Mouse (Mus musculus): ENCODE measurements around the gene Wdr90. TPM values are rescaled to one million over a fixed set of nuclear protein-coding genes. Genes with fewer than 3 reads are reported as not detected.

The Wdr90 gene
- 53.4 and 53.9 TPM in 2 replicates for polyA plus RNA-seq (2016; fragmentation: Nextera tagmentation; extraction: Ambion mirVana)

- Histone ChIP-seq H3K9me3 (replicated peaks) (no peaks in the 10 kb centered on the region), H3K27me3 (ENCODE audit: low read depth, poor library complexity, severe bottlenecking) (no peaks in the 10 kb centered on the region), H3K4me3 (peak within 1 kb of the TSS; percentile 76), H3K4me1 (peaks cover 43% of the 10 kb centered on the region), H3K36me3 (peaks cover 28% of the 10 kb centered on the region), H3K27ac (replicated peaks) (peak within 1 kb of the TSS; percentile 95)
- peak; percentile 94 for DNase-seq (ENCODE audit: low spot score)
- WGBS, result 4% methylated on average over 65 of the region's 65 CpGs
Measured at GRCm38 (mm10) chr17:25860832-25861703, at the start of gene Wdr90. Gene Wdr90, minus strand, starts transcription at chr17:25861501.

- Histone ChIP-seq H3K27ac (replicated peaks) (no peak overlapping the region), H3K36me3 (peaks cover 10% of the 10 kb centered on the region), H3K27me3 (ENCODE audit: low read depth, poor library complexity, severe bottlenecking) (no peaks in the 10 kb centered on the region), H3K4me3 (no peak overlapping the region), H3K9me3 (replicated peaks) (no peaks in the 10 kb centered on the region), H3K4me1 (no peaks in the 10 kb centered on the region)
- no peak for DNase-seq (ENCODE audit: low spot score)
- WGBS, result 89% methylated on average over 2 of the region's 2 CpGs
Measured at GRCm38 (mm10) chr17:25907640-25908039, 46.3 kb upstream of the Wdr90 start.

GRCm38 (mm10) chr17:25903061-25903460 lies 41.8 kb upstream of the Wdr90 start:
- 89% methylated on average over 3 of the region's 3 CpGs for WGBS
- no peak overlapping the region for H3K27ac ChIP-seq (replicated peaks)
- peaks cover 14% of the 10 kb centered on the region for H3K36me3 ChIP-seq

GRCm38 (mm10) chr17:25900193-25900592 lies 38.9 kb upstream of the Wdr90 start:
- Histone ChIP-seq H3K4me1 (peaks cover 18% of the 10 kb centered on the region), H3K4me3 (no peak overlapping the region), H3K27me3 (ENCODE audit: low read depth, poor library complexity, severe bottlenecking) (no peaks in the 10 kb centered on the region), H3K27ac (replicated peaks) (no peak overlapping the region), H3K36me3 (peaks cover 14% of the 10 kb centered on the region), H3K9me3 (replicated peaks) (no peaks in the 10 kb centered on the region)
- WGBS, result 95% methylated on average over 1 of the region's 1 CpGs
- no peak for DNase-seq (ENCODE audit: low spot score)

More at GRCm38 (mm10) chr17:25903061-25903460, 41.8 kb upstream of the Wdr90 start:
- no peak for DNase-seq (ENCODE audit: low spot score)
- Histone ChIP-seq H3K4me1 (no peaks in the 10 kb centered on the region), H3K27me3 (ENCODE audit: low read depth, poor library complexity, severe bottlenecking) (no peaks in the 10 kb centered on the region), H3K4me3 (no peak overlapping the region), H3K9me3 (replicated peaks) (no peaks in the 10 kb centered on the region)

GRCm38 (mm10) chr17:25895891-25896290 lies 34.6 kb upstream of the Wdr90 start:
- Histone ChIP-seq H3K9me3 (replicated peaks) (no peaks in the 10 kb centered on the region), H3K4me1 (peaks cover 24% of the 10 kb centered on the region), H3K4me3 (no peak overlapping the region), H3K27me3 (ENCODE audit: low read depth, poor library complexity, severe bottlenecking) (no peaks in the 10 kb centered on the region), H3K27ac (replicated peaks) (peak overlapping the region; percentile 69), H3K36me3 (peaks cover 9% of the 10 kb centered on the region)
- 72% methylated on average over 12 of the region's 12 CpGs for WGBS
- DNase-seq (ENCODE audit: low spot score), result no peak

GRCm38 (mm10) chr17:25895415-25895814 lies 34.1 kb upstream of the Wdr90 start:
- H3K9me3 ChIP-seq (replicated peaks), result no peaks in the 10 kb centered on the region
- H3K4me3 ChIP-seq, result no peak overlapping the region
- no peaks in the 10 kb centered on the region for H3K27me3 ChIP-seq (ENCODE audit: low read depth, poor library complexity, severe bottlenecking)
- WGBS, result 24% methylated on average over 2 of the region's 2 CpGs
- peaks cover 7% of the 10 kb centered on the region for H3K36me3 ChIP-seq
- peak overlapping the region; percentile 69 for H3K27ac ChIP-seq (replicated peaks)
- DNase-seq (ENCODE audit: low spot score), result no peak
- H3K4me1 ChIP-seq, result peaks cover 24% of the 10 kb centered on the region

GRCm38 (mm10) chr17:25893975-25894617 lies 32.8 kb upstream of the Wdr90 start:
- Histone ChIP-seq H3K36me3 (peaks cover 16% of the 10 kb centered on the region), H3K4me1 (peaks cover 24% of the 10 kb centered on the region), H3K4me3 (no peak overlapping the region), H3K27me3 (ENCODE audit: low read depth, poor library complexity, severe bottlenecking) (no peaks in the 10 kb centered on the region), H3K9me3 (replicated peaks) (no peaks in the 10 kb centered on the region), H3K27ac (replicated peaks) (peak overlapping the region; percentile 67)
- DNase-seq (ENCODE audit: low spot score), result peak; percentile 62
- 36% methylated on average over 2 of the region's 2 CpGs for WGBS

GRCm38 (mm10) chr17:25888837-25889236 lies 27.5 kb upstream of the Wdr90 start:
- Histone ChIP-seq H3K4me3 (no peak overlapping the region), H3K36me3 (peaks cover 45% of the 10 kb centered on the region), H3K27me3 (ENCODE audit: low read depth, poor library complexity, severe bottlenecking) (no peaks in the 10 kb centered on the region), H3K4me1 (peaks cover 20% of the 10 kb centered on the region), H3K27ac (replicated peaks) (no peak overlapping the region), H3K9me3 (replicated peaks) (no peaks in the 10 kb centered on the region)
- WGBS, result 93% methylated on average over 3 of the region's 3 CpGs
- no peak for DNase-seq (ENCODE audit: low spot score)

GRCm38 (mm10) chr17:25887467-25887866 lies 26.2 kb upstream of the Wdr90 start:
- 89% methylated on average over 10 of the region's 10 CpGs for WGBS
- H3K36me3 ChIP-seq, result peaks cover 58% of the 10 kb centered on the region

GRCm38 (mm10) chr17:25886806-25887205 lies 25.5 kb upstream of the Wdr90 start:
- Histone ChIP-seq H3K36me3 (peaks cover 62% of the 10 kb centered on the region), H3K4me1 (peaks cover 41% of the 10 kb centered on the region), H3K9me3 (replicated peaks) (no peaks in the 10 kb centered on the region), H3K4me3 (no peak overlapping the region), H3K27ac (replicated peaks) (no peak overlapping the region), H3K27me3 (ENCODE audit: low read depth, poor library complexity, severe bottlenecking) (no peaks in the 10 kb centered on the region)
- DNase-seq (ENCODE audit: low spot score), result no peak

More at GRCm38 (mm10) chr17:25887467-25887866, 26.2 kb upstream of the Wdr90 start:
- H3K9me3 ChIP-seq (replicated peaks), result no peaks in the 10 kb centered on the region
- H3K27ac ChIP-seq (replicated peaks), result no peak overlapping the region
- no peak for DNase-seq (ENCODE audit: low spot score)
- H3K4me1 ChIP-seq, result peaks cover 34% of the 10 kb centered on the region
- no peaks in the 10 kb centered on the region for H3K27me3 ChIP-seq (ENCODE audit: low read depth, poor library complexity, severe bottlenecking)
- H3K4me3 ChIP-seq, result no peak overlapping the region

- no peaks in the 10 kb centered on the region for H3K9me3 ChIP-seq (replicated peaks)
- peak; percentile 37 for DNase-seq (ENCODE audit: low spot score)
- peaks cover 62% of the 10 kb centered on the region for H3K36me3 ChIP-seq
- 66% methylated on average over 4 of the region's 4 CpGs for WGBS
- H3K4me1 ChIP-seq, result peaks cover 52% of the 10 kb centered on the region
- H3K4me3 ChIP-seq, result no peak overlapping the region
- no peaks in the 10 kb centered on the region for H3K27me3 ChIP-seq (ENCODE audit: low read depth, poor library complexity, severe bottlenecking)
- no peak overlapping the region for H3K27ac ChIP-seq (replicated peaks)
Measured at GRCm38 (mm10) chr17:25885636-25886035, 24.3 kb upstream of the Wdr90 start.

GRCm38 (mm10) chr17:25883824-25884223 lies 22.5 kb upstream of the Wdr90 start:
- DNase-seq (ENCODE audit: low spot score), result no peak
- H3K9me3 ChIP-seq (replicated peaks), result no peaks in the 10 kb centered on the region
- WGBS, result 97% methylated on average over 3 of the region's 3 CpGs
- no peak overlapping the region for H3K4me3 ChIP-seq
- H3K27ac ChIP-seq (replicated peaks), result peak overlapping the region; percentile 90; the same call in 1 of the 2 replicates
- H3K4me1 ChIP-seq, result peaks cover 70% of the 10 kb centered on the region
- peaks cover 53% of the 10 kb centered on the region for H3K36me3 ChIP-seq
- H3K27me3 ChIP-seq (ENCODE audit: low read depth, poor library complexity, severe bottlenecking), result no peaks in the 10 kb centered on the region

GRCm38 (mm10) chr17:25883268-25883667 lies 22.0 kb upstream of the Wdr90 start:
- no peak for DNase-seq (ENCODE audit: low spot score)
- peaks cover 76% of the 10 kb centered on the region for H3K4me1 ChIP-seq
- WGBS, result 83% methylated on average over 8 of the region's 8 CpGs
- no peaks in the 10 kb centered on the region for H3K9me3 ChIP-seq (replicated peaks)
- peaks cover 53% of the 10 kb centered on the region for H3K36me3 ChIP-seq
- H3K4me3 ChIP-seq, result 0 out of 2 replicates have a peak overlapping the region, but pooled peaks have one; percentile 7
- H3K27ac ChIP-seq (replicated peaks), result peak overlapping the region; percentile 90
- H3K27me3 ChIP-seq (ENCODE audit: low read depth, poor library complexity, severe bottlenecking), result no peaks in the 10 kb centered on the region
